Mouse (Mus musculus) embryonic facial prominence, embryonic 15.5 days (tissue): ENCODE data around the gene Aloxe3. TPM values are rescaled to one million over a fixed set of nuclear protein-coding genes. Genes with fewer than 3 reads are reported as not detected.

Source experiments
- ATAC-seq: fragments of 200-750 bp; cut with Nextera tagmentation; 2 replicates; pipeline ENCODE4 v1.8.0; 2017; ENCODE audit warnings: low read depth, moderate TSS enrichment; ENCODE audit not compliant: insufficient number of reproducible peaks, low FRiP score, low TSS enrichment
- H3K27ac ChIP-seq: fragments of 300-500 bp; sonication (generic); replicated peaks from 2 replicates; pipeline ENCODE4 v1.5.1; 2015; ENCODE audit warnings: mild to moderate bottlenecking, inconsistent platforms
- H3K27me3 ChIP-seq: fragments of 300-500 bp; sonication (generic); 2 replicates; pipeline ENCODE4 v1.6.1; 2015; ENCODE audit warnings: inconsistent platforms
- H3K36me3 ChIP-seq: fragments of 300-500 bp; sonication (generic); 2 replicates; pipeline ENCODE4 v1.6.1; 2015; ENCODE audit warnings: mild to moderate bottlenecking, inconsistent platforms
- H3K4me1 ChIP-seq: fragments of 300-500 bp; sonication (generic); 2 replicates; pipeline ENCODE4 v1.6.1; 2015; ENCODE audit warnings: inconsistent platforms
- H3K4me2 ChIP-seq: fragments of 300-500 bp; sonication (generic); replicated peaks from 2 replicates; pipeline ENCODE4 v1.6.1; 2015; ENCODE audit warnings: mild to moderate bottlenecking, inconsistent platforms
- H3K4me3 ChIP-seq: fragments of 300-500 bp; sonication (generic); replicated peaks from 2 replicates; pipeline ENCODE4 v1.5.1; 2015; ENCODE audit warnings: mild to moderate bottlenecking, inconsistent platforms
- H3K9ac ChIP-seq: fragments of 300-500 bp; sonication (generic); 2 replicates; pipeline ENCODE4 v1.6.1; 2015; ENCODE audit warnings: inconsistent platforms
- H3K9me3 ChIP-seq: fragments of 300-500 bp; sonication (generic); replicated peaks from 2 replicates; pipeline ENCODE4 v1.6.1; 2016; ENCODE audit warnings: inconsistent platforms
- WGBS: fragments of 180-500 bp; shearing (Covaris S2); methylation state at CpG from one replicate; pipeline ENCODE4 v1.1.7; 2015; 5-methylcytosine and 5-hydroxymethylcytosine counted together
- polyA plus RNA-seq: library from polyadenylated mRNA; unstranded; fragments of >200 nt; fragmentation: Nextera tagmentation; extraction: Ambion mirVana; gene quantifications from 2 replicates; pipeline ENCODE4 v1.2.1, GENCODE M21; 2015

Gene Aloxe3
- polyA plus RNA-seq, 1 experiment from 2014 or later: 8.9 TPM

GRCm38 (mm10) chr11:69125919-69126705 is 416 bp downstream of the Aloxe3 start:
- WGBS: 8% methylated on average over 20 of the region's 20 CpGs
- peak overlapping the region; percentile 77 for H3K27ac ChIP-seq

GRCm38 (mm10) chr11:69126706-69127095 is 1.0 kb downstream of the Aloxe3 start:
- H3K27ac ChIP-seq: no peak overlapping the region
- no peaks in the 10 kb centered on the region for H3K9me3 ChIP-seq
- no peak overlapping the region for H3K9ac ChIP-seq
- 53% methylated on average over 2 of the region's 2 CpGs for WGBS
- no peaks in the 10 kb centered on the region for H3K36me3 ChIP-seq
- no peak for ATAC-seq
- peaks cover 14% of the 10 kb centered on the region for H3K4me1 ChIP-seq
- no peaks in the 10 kb centered on the region for H3K27me3 ChIP-seq
- peak overlapping the region; percentile 52 for H3K4me3 ChIP-seq
- H3K4me2 ChIP-seq: peak overlapping the region; percentile 75

More at GRCm38 (mm10) chr11:69125919-69126705, 416 bp downstream of the Aloxe3 start:
- Histone ChIP-seq H3K9me3 (no peaks in the 10 kb centered on the region), H3K27me3 (no peaks in the 10 kb centered on the region), H3K4me3 (peak overlapping the region; percentile 52), H3K4me1 (peaks cover 20% of the 10 kb centered on the region), H3K36me3 (no peaks in the 10 kb centered on the region), H3K9ac (peak overlapping the region; percentile 29), H3K4me2 (peak overlapping the region; percentile 75)
- no peak for ATAC-seq

GRCm38 (mm10) chr11:69128426-69129122 is 2.9 kb downstream of the Aloxe3 start:
- H3K4me1 ChIP-seq: peaks cover 15% of the 10 kb centered on the region
- H3K4me3 ChIP-seq: no peak overlapping the region
- no peaks in the 10 kb centered on the region for H3K27me3 ChIP-seq
- WGBS: 64% methylated on average over 8 of the region's 8 CpGs
- no peaks in the 10 kb centered on the region for H3K36me3 ChIP-seq
- H3K9ac ChIP-seq: no peak overlapping the region
- no peak overlapping the region for H3K27ac ChIP-seq
- no peak overlapping the region for H3K4me2 ChIP-seq
- no peak for ATAC-seq
- no peaks in the 10 kb centered on the region for H3K9me3 ChIP-seq

- H3K36me3 ChIP-seq: no peaks in the 10 kb centered on the region
- peak overlapping the region; percentile 47 for H3K4me3 ChIP-seq
- no peaks in the 10 kb centered on the region for H3K27me3 ChIP-seq
- H3K4me2 ChIP-seq: peak overlapping the region; percentile 81
- ATAC-seq: no peak
- H3K27ac ChIP-seq: peak overlapping the region; percentile 63; the same call in 1 of the 2 replicates
- no peaks in the 10 kb centered on the region for H3K9me3 ChIP-seq
- 19% methylated on average over 5 of the region's 5 CpGs for WGBS
- H3K4me1 ChIP-seq: peaks cover 12% of the 10 kb centered on the region
- H3K9ac ChIP-seq: no peak overlapping the region
Measured at GRCm38 (mm10) chr11:69133566-69133922, 7.8 kb downstream of the Aloxe3 start.

GRCm38 (mm10) chr11:69133923-69134621 is 8.4 kb downstream of the Aloxe3 start:
- WGBS: 3% methylated on average over 34 of the region's 34 CpGs
- H3K27ac ChIP-seq: peak overlapping the region; percentile 63
- no peaks in the 10 kb centered on the region for H3K36me3 ChIP-seq
- H3K4me1 ChIP-seq: peaks cover 12% of the 10 kb centered on the region
- H3K4me3 ChIP-seq: peak overlapping the region; percentile 47
- peak; percentile 74 for ATAC-seq
- no peaks in the 10 kb centered on the region for H3K9me3 ChIP-seq
- H3K4me2 ChIP-seq: peak overlapping the region; percentile 81
- H3K9ac ChIP-seq: peak overlapping the region; percentile 26; the same call in 1 of the 2 replicates
- no peaks in the 10 kb centered on the region for H3K27me3 ChIP-seq

- ATAC-seq: no peak
- Histone ChIP-seq H3K27me3 (no peaks in the 10 kb centered on the region), H3K27ac (peak overlapping the region; percentile 63), H3K9ac (no peak overlapping the region), H3K4me3 (peak overlapping the region; percentile 47), H3K9me3 (no peaks in the 10 kb centered on the region), H3K36me3 (no peaks in the 10 kb centered on the region), H3K4me2 (peak overlapping the region; percentile 81), H3K4me1 (peaks cover 12% of the 10 kb centered on the region)
- 19% methylated on average over 8 of the region's 8 CpGs for WGBS
Measured at GRCm38 (mm10) chr11:69134622-69134968, 8.9 kb downstream of the Aloxe3 start.

- no peak overlapping the region for H3K27ac ChIP-seq
- no peaks in the 10 kb centered on the region for H3K36me3 ChIP-seq
- H3K9me3 ChIP-seq: no peaks in the 10 kb centered on the region
- WGBS: 71% methylated on average over 6 of the region's 6 CpGs
- H3K4me3 ChIP-seq: no peak overlapping the region
- no peak overlapping the region for H3K4me2 ChIP-seq
- H3K4me1 ChIP-seq: peaks cover 12% of the 10 kb centered on the region
- H3K9ac ChIP-seq: no peak overlapping the region
- ATAC-seq: no peak
- H3K27me3 ChIP-seq: no peaks in the 10 kb centered on the region
Measured at GRCm38 (mm10) chr11:69135361-69135760, 9.7 kb downstream of the Aloxe3 start.

GRCm38 (mm10) chr11:69147546-69147945 is 21.9 kb downstream of the Aloxe3 start:
- H3K27me3 ChIP-seq: no peaks in the 10 kb centered on the region
- ATAC-seq: no peak
- no peak overlapping the region; the same call in 1 of the 2 replicates for H3K27ac ChIP-seq
- no peak overlapping the region for H3K4me3 ChIP-seq
- WGBS: 44% methylated on average over 7 of the region's 7 CpGs
- H3K9me3 ChIP-seq: no peaks in the 10 kb centered on the region
- no peak overlapping the region for H3K4me2 ChIP-seq
- no peaks in the 10 kb centered on the region for H3K36me3 ChIP-seq
- peaks cover 11% of the 10 kb centered on the region for H3K4me1 ChIP-seq
- no peak overlapping the region for H3K9ac ChIP-seq

- no peaks in the 10 kb centered on the region for H3K36me3 ChIP-seq
- H3K9ac ChIP-seq: no peak overlapping the region
- peaks cover 11% of the 10 kb centered on the region for H3K4me1 ChIP-seq
- no peak for ATAC-seq
- H3K9me3 ChIP-seq: no peaks in the 10 kb centered on the region
- WGBS: 91% methylated on average over 5 of the region's 5 CpGs
- no peak overlapping the region for H3K4me3 ChIP-seq
- H3K4me2 ChIP-seq: no peak overlapping the region
- no peaks in the 10 kb centered on the region for H3K27me3 ChIP-seq
- no peak overlapping the region for H3K27ac ChIP-seq
Measured at GRCm38 (mm10) chr11:69148451-69148960, 22.8 kb downstream of the Aloxe3 start.

- H3K4me3 ChIP-seq: no peak overlapping the region
- H3K9me3 ChIP-seq: no peaks in the 10 kb centered on the region
- no peak overlapping the region for H3K9ac ChIP-seq
- no peaks in the 10 kb centered on the region for H3K36me3 ChIP-seq
- peaks cover 5% of the 10 kb centered on the region; the same call in 1 of the 2 replicates for H3K27me3 ChIP-seq
- no peak for ATAC-seq
- WGBS: 71% methylated on average over 6 of the region's 6 CpGs
- H3K27ac ChIP-seq: no peak overlapping the region
- no peak overlapping the region for H3K4me2 ChIP-seq
- H3K4me1 ChIP-seq: peaks cover 11% of the 10 kb centered on the region
Measured at GRCm38 (mm10) chr11:69149728-69150127, 24.0 kb downstream of the Aloxe3 start.

- Histone ChIP-seq H3K4me1 (peaks cover 11% of the 10 kb centered on the region), H3K27ac (no peak overlapping the region), H3K9ac (no peak overlapping the region)
Measured at GRCm38 (mm10) chr11:69150444-69150843, 24.7 kb downstream of the Aloxe3 start.

More at GRCm38 (mm10) chr11:69150444-69150843, 24.7 kb downstream of the Aloxe3 start:
- ATAC-seq: no peak
- no peaks in the 10 kb centered on the region for H3K9me3 ChIP-seq
- H3K36me3 ChIP-seq: no peaks in the 10 kb centered on the region
- H3K4me2 ChIP-seq: peak overlapping the region; percentile 53
- 5% methylated on average over 7 of the region's 7 CpGs for WGBS
- peak overlapping the region; percentile 32 for H3K4me3 ChIP-seq
- H3K27me3 ChIP-seq: peaks cover 10% of the 10 kb centered on the region; the same call in 1 of the 2 replicates
